Mouse (Mus musculus): ENCODE data around the gene Rufy3.

Gene Rufy3

GRCm38 (mm10) chr5:88685306-88685705, 120.5 kb downstream of the Rufy3 start:
- DNase-seq (ENCODE audit: low spot score in 2 of 2) = no peak

- no peak for DNase-seq (ENCODE audit: low spot score in 2 of 2)
These were observed 121.0 kb downstream of the Rufy3 start for GRCm38 (mm10) chr5:88685745-88686299.

- DNase-seq (ENCODE audit: low spot score in 2 of 2) = no peak
These were observed 123.2 kb downstream of the Rufy3 start for GRCm38 (mm10) chr5:88687996-88688406.

GRCm38 (mm10) chr5:88688583-88689187, 123.8 kb downstream of the Rufy3 start:
- DNase-seq (ENCODE audit: low spot score in 2 of 2) = no peak

- no peak for DNase-seq (ENCODE audit: low spot score in 2 of 2)
These were observed 124.6 kb downstream of the Rufy3 start for GRCm38 (mm10) chr5:88689279-88689938.

- DNase-seq (ENCODE audit: low spot score in 2 of 2) = no peak
These were observed 126.1 kb downstream of the Rufy3 start for GRCm38 (mm10) chr5:88690681-88691505.

GRCm38 (mm10) chr5:88691506-88692095, 126.8 kb downstream of the Rufy3 start:
- no peak for DNase-seq (ENCODE audit: low spot score in 2 of 2)

GRCm38 (mm10) chr5:88692586-88692985, 127.7 kb downstream of the Rufy3 start:
- no peak for DNase-seq (ENCODE audit: low spot score in 2 of 2)

- DNase-seq (ENCODE audit: low spot score in 2 of 2) = no peak
These were observed 128.2 kb downstream of the Rufy3 start for GRCm38 (mm10) chr5:88693057-88693456.

GRCm38 (mm10) chr5:88697291-88697690, 132.5 kb downstream of the Rufy3 start:
- DNase-seq (ENCODE audit: low spot score in 2 of 2) = no peak

GRCm38 (mm10) chr5:88699251-88699913, 134.5 kb downstream of the Rufy3 start:
- DNase-seq (ENCODE audit: low spot score in 2 of 2) = no peak

All from left cerebral cortex, adult 9 months (tissue).